Mouse (Mus musculus) kidney, postnatal 0 days (tissue): Measurements from ENCODE around the gene Zfp385a. TPM values are rescaled to one million over a fixed set of nuclear protein-coding genes. Genes with fewer than 3 reads are reported as not detected.

Source experiments
- ATAC-seq: fragments of 200-750 bp; cut with Nextera tagmentation; replicated peaks from 2 replicates; pipeline ENCODE4 v1.8.0; 2017; ENCODE audit warnings: low read depth, moderate number of reproducible peaks, moderate TSS enrichment, moderate library complexity; ENCODE audit not compliant: low FRiP score
- DNase-seq: peaks from one replicate; pipeline ENCODE4 v3.0.0-alpha.2; 2016; ENCODE audit warnings: low spot score
- H3K27ac ChIP-seq: fragments of 300-500 bp; sonication (generic); 2 replicates; pipeline ENCODE4 v1.5.1; 2014; ENCODE audit warnings: mild to moderate bottlenecking
- H3K27me3 ChIP-seq: fragments of 300-500 bp; sonication (generic); 2 replicates; pipeline ENCODE4 v1.6.1; 2014; ENCODE audit warnings: low read length, mixed read lengths; ENCODE audit not compliant: insufficient read depth
- H3K36me3 ChIP-seq: fragments of 300-500 bp; sonication (generic); 2 replicates; pipeline ENCODE4 v1.6.1; 2014; ENCODE audit warnings: low read length, mixed read lengths; ENCODE audit not compliant: insufficient read depth
- H3K4me1 ChIP-seq: fragments of 300-500 bp; sonication (generic); replicated peaks from 2 replicates; pipeline ENCODE4 v1.6.1; 2014; ENCODE audit warnings: antibody characterized with exemption, low read length, mixed read lengths; ENCODE audit not compliant: insufficient read depth
- H3K4me2 ChIP-seq: fragments of 300-500 bp; sonication (generic); 2 replicates; pipeline ENCODE4 v1.6.1; 2014; ENCODE audit warnings: mild to moderate bottlenecking, low read length, moderate library complexity, mixed read lengths
- H3K4me3 ChIP-seq: fragments of 300-500 bp; sonication (generic); replicated peaks from 2 replicates; pipeline ENCODE4 v1.5.1; 2014; ENCODE audit warnings: low read depth, low read length
- H3K9ac ChIP-seq: fragments of 300-500 bp; sonication (generic); 2 replicates; pipeline ENCODE4 v1.6.1; 2014; ENCODE audit warnings: low read depth, low read length
- H3K9me3 ChIP-seq: fragments of 300-500 bp; sonication (generic); replicated peaks from 2 replicates; pipeline ENCODE4 v1.6.1; 2016; ENCODE audit warnings: low read length, inconsistent platforms, mixed read lengths
- CTCF ChIP-seq: IDR thresholded peaks from 2 replicates; pipeline ENCODE4 v1.5.1; 2016; ENCODE audit warnings: antibody characterized with exemption, low read depth, mild to moderate bottlenecking, moderate library complexity
- WGBS: fragments of 180-500 bp; shearing (Covaris S2); extraction: QIAGEN DNeasy Blood & Tissue Kit; methylation state at CpG from one replicate; pipeline ENCODE4 v1.1.7; 2014; 5-methylcytosine and 5-hydroxymethylcytosine counted together
- polyA plus RNA-seq: library from polyadenylated mRNA; unstranded; fragments of >200 nt; fragmentation: Nextera tagmentation; extraction: Ambion mirVana; gene quantifications from 2 replicates; pipeline ENCODE4 v1.2.1, GENCODE M21; 2015

Gene Zfp385a
- polyA plus RNA-seq, 1 experiment from 2014 or later: 11.8 TPM

- peak overlapping the region; percentile 3; the same call in 1 of the 2 replicates for H3K27ac ChIP-seq
- WGBS: 41% methylated on average over 9 of the region's 9 CpGs
Observed at GRCm38 (mm10) chr15:103290843-103291242, 49.0 kb downstream of the Zfp385a start.

GRCm38 (mm10) chr15:103290417-103290816, 49.5 kb downstream of the Zfp385a start:
- no peak for DNase-seq
- H3K27me3 ChIP-seq: no peaks in the 10 kb centered on the region
- TF ChIP-seq CTCF: no peak
- no peak overlapping the region for H3K4me2 ChIP-seq
- H3K4me1 ChIP-seq: peaks cover 13% of the 10 kb centered on the region; the same call in 1 of the 2 replicates
- H3K9me3 ChIP-seq: no peaks in the 10 kb centered on the region
- 47% methylated on average over 6 of the region's 6 CpGs for WGBS
- no peak overlapping the region for H3K4me3 ChIP-seq
- H3K27ac ChIP-seq: 0 out of 2 replicates have a peak overlapping the region, but pooled peaks have one; percentile 2
- H3K36me3 ChIP-seq: peaks cover 18% of the 10 kb centered on the region
- no peak for ATAC-seq
- no peak overlapping the region for H3K9ac ChIP-seq

More at GRCm38 (mm10) chr15:103290843-103291242, 49.0 kb downstream of the Zfp385a start:
- Histone ChIP-seq H3K4me2 (no peak overlapping the region), H3K4me1 (peaks cover 17% of the 10 kb centered on the region; the same call in 1 of the 2 replicates), H3K36me3 (peaks cover 18% of the 10 kb centered on the region), H3K9me3 (no peaks in the 10 kb centered on the region), H3K9ac (no peak overlapping the region), H3K27me3 (no peaks in the 10 kb centered on the region), H3K4me3 (no peak overlapping the region)
- DNase-seq (no peak), ATAC-seq (no peak)
- TF ChIP-seq CTCF: no peak

GRCm38 (mm10) chr15:103289600-103289999, 50.3 kb downstream of the Zfp385a start:
- ATAC-seq: no peak
- H3K4me1 ChIP-seq: peaks cover 13% of the 10 kb centered on the region; the same call in 1 of the 2 replicates
- no peak overlapping the region for H3K9ac ChIP-seq
- peak overlapping the region; percentile 54; the same call in 1 of the 2 replicates for H3K27ac ChIP-seq
- no peak overlapping the region for H3K4me2 ChIP-seq
- H3K4me3 ChIP-seq: no peak overlapping the region
- WGBS: 34% methylated on average over 5 of the region's 5 CpGs
- peaks cover 18% of the 10 kb centered on the region for H3K36me3 ChIP-seq
- H3K9me3 ChIP-seq: no peaks in the 10 kb centered on the region
- no peak for TF ChIP-seq CTCF
- peak; percentile 56 for DNase-seq
- H3K27me3 ChIP-seq: no peaks in the 10 kb centered on the region

- ATAC-seq (no peak), DNase-seq (no peak)
- Histone ChIP-seq H3K4me3 (no peak overlapping the region), H3K4me1 (peaks cover 8% of the 10 kb centered on the region; the same call in 1 of the 2 replicates), H3K27ac (no peak overlapping the region), H3K9me3 (no peaks in the 10 kb centered on the region), H3K27me3 (no peaks in the 10 kb centered on the region), H3K36me3 (no peaks in the 10 kb centered on the region), H3K4me2 (no peak overlapping the region), H3K9ac (no peak overlapping the region)
- no peak for TF ChIP-seq CTCF
- WGBS: 53% methylated on average over 1 of the region's 1 CpGs
Observed at GRCm38 (mm10) chr15:103285778-103286417, 54.0 kb downstream of the Zfp385a start.

GRCm38 (mm10) chr15:103284647-103285046, 55.2 kb downstream of the Zfp385a start:
- no peak overlapping the region for H3K27ac ChIP-seq
- 8% methylated on average over 2 of the region's 2 CpGs for WGBS
- no peaks in the 10 kb centered on the region for H3K9me3 ChIP-seq
- H3K27me3 ChIP-seq: no peaks in the 10 kb centered on the region
- peak; percentile 55; the same call in 1 of the 2 replicates for TF ChIP-seq CTCF
- no peak overlapping the region for H3K9ac ChIP-seq
- H3K36me3 ChIP-seq: no peaks in the 10 kb centered on the region
- no peak overlapping the region for H3K4me3 ChIP-seq
- 0 out of 2 replicates have a peak, but pooled peaks cover 6% of the 10 kb centered on the region for H3K4me1 ChIP-seq
- ATAC-seq: no peak
- DNase-seq: peak; percentile 61
- no peak overlapping the region for H3K4me2 ChIP-seq

- no peaks in the 10 kb centered on the region for H3K9me3 ChIP-seq
- TF ChIP-seq CTCF: peak; percentile 77
- WGBS: 61% methylated on average over 3 of the region's 3 CpGs
- H3K27me3 ChIP-seq: no peaks in the 10 kb centered on the region
- H3K9ac ChIP-seq: no peak overlapping the region
- no peaks in the 10 kb centered on the region for H3K36me3 ChIP-seq
- 0 out of 2 replicates have a peak, but pooled peaks cover 3% of the 10 kb centered on the region for H3K4me1 ChIP-seq
- H3K4me2 ChIP-seq: no peak overlapping the region
- H3K27ac ChIP-seq: no peak overlapping the region
- ATAC-seq (no peak), DNase-seq (peak; percentile 59)
- no peak overlapping the region for H3K4me3 ChIP-seq
Observed at GRCm38 (mm10) chr15:103284066-103284465, 55.8 kb downstream of the Zfp385a start.
